Mouse (Mus musculus) left cerebral cortex, postnatal 10 days (tissue): ENCODE data around the gene Ermap. TPM values are rescaled to one million over a fixed set of nuclear protein-coding genes. Genes with fewer than 3 reads are reported as not detected.

Source experiments
- DNase-seq, 2 experiments: peaks; one replicate each; pipeline ENCODE4 v3.0.0; 2021 to 2022; ENCODE audit warnings: low spot score in 2 of 2, mixed read lengths in 1 of 2; ENCODE audit errors: extremely low spot score in 1 of 2
- intact Hi-C: fragments of 180-260 bp; cut with DNase I; formaldehyde crosslinking; loops from one replicate; pipeline ENCODE4 v1.15.1; 2025
- total RNA-seq, 2 experiments: library from RNA; stranded (reverse); gene quantifications; 2 replicates each; pipeline ENCODE4 v1.2.3; 2021

Gene Ermap
- under 1 TPM; 0.45 to 0.51 TPM for total RNA-seq

DNA sequence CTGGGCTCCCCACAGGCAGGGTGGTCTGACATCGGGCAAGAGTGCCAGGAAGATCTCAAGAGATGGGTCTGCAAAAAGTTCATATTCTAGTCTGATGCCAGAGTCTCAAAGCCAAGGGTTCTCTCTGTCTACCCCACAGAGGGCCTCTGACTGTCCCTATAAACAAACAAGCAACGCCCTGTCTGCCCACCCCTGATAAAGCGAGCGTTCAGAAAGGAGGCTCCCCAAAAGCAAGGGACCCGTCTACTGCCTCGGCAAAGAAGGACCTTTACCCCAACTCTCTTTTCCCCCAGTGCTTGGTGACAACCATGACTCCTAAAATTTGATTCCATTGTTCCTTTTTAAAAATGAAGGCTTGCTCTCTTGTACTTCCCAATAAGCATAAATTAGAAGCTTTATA lies at the start of gene Ermap:
Gene Ermap (minus strand): TSS at position 148 of the 400 bp plus-strand sequence.
- no peak for DNase-seq
- intact Hi-C loops: no loop called here

DNA sequence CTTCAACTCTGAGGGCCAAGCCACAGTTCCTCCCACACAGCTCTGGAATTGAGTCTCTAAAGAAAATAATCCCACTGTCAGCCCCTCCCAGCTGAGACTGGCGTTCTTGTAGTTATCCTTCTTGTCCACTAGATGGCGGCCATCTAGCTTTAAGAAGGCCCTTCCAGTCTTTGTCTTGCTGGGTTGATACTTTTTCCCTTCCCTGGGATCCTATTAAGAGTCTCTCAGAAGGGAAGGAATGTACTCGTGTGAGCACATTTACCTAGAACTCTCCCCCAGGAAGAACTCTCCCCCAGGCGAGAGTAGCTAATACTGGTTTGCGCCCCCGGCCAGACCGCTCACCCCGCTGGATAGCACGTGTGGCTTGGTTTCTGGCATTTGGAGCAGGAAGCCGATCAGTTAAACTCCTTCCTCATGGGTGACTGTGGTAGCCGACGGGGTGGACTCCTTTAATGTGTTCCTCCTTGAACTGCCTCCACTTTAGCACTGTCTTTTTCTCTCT lies 49.4 kb upstream of the Ermap start:
- intact Hi-C loops: no loop called here
- peak in 1 of 2 experiments; percentile 66 for DNase-seq

GRCm38 (mm10) chr4:119238661-119239060 lies 48.9 kb upstream of the Ermap start:
- intact Hi-C loops: no loop called here
- DNase-seq: no peak

DNA sequence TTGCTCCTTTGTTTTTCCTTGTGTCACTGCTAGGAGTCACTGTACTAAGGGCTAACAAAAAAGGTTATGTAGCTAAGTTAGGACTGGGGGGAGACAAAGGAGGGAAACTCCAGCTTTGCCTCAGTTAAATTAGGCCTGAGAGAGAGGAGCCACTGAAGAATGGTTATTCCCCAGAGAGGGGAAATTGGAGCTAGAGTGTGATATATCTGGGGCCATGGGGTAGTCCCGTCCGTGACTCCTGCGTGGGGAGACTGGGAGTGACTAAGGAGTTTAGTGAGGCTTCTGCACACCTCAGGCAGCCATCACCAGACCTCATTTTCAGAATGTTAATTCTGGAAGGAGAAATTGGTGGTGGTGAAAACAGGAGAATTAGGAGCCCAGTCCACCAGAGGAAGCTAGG lies 44.5 kb upstream of the Ermap start:
- DNase-seq: no peak
- intact Hi-C loops: no loop called here

DNA sequence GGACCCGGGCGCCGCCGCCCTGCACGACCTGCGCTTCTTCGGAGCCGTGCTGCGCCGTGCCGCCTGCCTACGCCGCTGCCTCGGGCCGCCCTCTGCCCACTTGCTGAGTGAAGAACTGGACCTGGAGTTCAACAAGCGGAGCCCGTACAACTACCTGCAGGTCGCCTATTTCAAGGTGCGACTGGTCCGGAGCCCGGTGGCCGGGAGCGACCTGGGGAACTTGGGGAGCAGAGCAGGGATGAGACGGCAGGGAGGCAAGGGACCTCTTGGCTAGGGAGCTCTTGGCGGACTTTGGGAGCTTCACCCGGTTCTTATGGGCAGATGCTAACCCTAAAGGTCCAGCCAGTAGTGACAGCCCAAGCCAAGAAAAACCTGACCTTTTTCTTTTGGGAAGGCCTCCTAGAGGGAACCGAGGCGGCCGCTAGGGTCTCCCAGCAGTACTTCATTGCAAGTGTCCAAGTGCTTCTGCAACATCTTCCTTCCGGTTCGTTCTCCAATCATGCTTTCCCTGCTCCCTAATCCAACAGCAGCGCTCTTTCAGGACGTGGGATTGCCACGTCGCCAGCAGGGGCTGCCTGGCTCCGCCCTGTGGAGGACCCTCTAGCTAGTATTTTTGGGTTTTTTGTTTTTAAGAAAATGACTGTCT lies 43.6 kb upstream of the Ermap start:
- peak; percentile 53 to 64 for DNase-seq
- intact Hi-C loops: no loop called here

GRCm38 (mm10) chr4:119232410-119233255 lies 42.8 kb upstream of the Ermap start, which contains the start of the genes AU022252 and P3h1:
AU022252 (minus strand) TSS chr4:119232712.
P3h1 (plus strand) TSS chr4:119232915.
- DNase-seq: peak; percentile 98 to 99
- intact Hi-C loops: no loop called here

- DNase-seq: no peak
- intact Hi-C loops: no loop called here
Measured at GRCm38 (mm10) chr4:119226751-119227150, 36.9 kb upstream of the Ermap start.

GRCm38 (mm10) chr4:119225719-119226118 lies 35.9 kb upstream of the Ermap start:
- intact Hi-C loops: no loop called here
- no peak for DNase-seq

- intact Hi-C loops: no loop called here
- DNase-seq: no peak
Measured at GRCm38 (mm10) chr4:119224534-119224933, 34.7 kb upstream of the Ermap start.

DNA sequence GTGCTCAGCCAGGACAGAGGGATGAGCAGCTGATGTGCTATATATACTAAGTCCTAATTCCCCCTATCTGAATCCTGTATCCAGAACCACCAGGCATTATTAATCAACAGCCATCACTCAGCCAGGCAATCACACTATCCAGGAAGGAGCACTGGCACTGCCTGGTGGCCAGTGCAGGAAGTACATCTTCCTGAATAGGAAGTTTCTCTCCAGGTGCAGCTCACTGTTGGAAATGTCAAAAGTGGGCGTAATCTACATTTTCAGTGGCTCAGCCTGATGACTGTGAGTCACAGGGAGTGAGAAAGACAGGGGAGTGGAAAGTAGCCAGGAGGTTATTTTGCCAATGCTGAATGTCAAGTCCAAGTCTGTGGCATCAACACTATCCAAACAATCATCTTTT lies 33.9 kb upstream of the Ermap start:
- no peak for DNase-seq
- intact Hi-C loops: no loop called here

GRCm38 (mm10) chr4:119218169-119218568 lies 28.4 kb upstream of the Ermap start, which contains the start of gene Tmem269:
Tmem269 (minus strand) TSS chr4:119218217.
- intact Hi-C loops: no loop called here
- no peak for DNase-seq

- intact Hi-C loops: no loop called here
- DNase-seq: no peak
Measured at GRCm38 (mm10) chr4:119216667-119217066, 26.9 kb upstream of the Ermap start.

DNA sequence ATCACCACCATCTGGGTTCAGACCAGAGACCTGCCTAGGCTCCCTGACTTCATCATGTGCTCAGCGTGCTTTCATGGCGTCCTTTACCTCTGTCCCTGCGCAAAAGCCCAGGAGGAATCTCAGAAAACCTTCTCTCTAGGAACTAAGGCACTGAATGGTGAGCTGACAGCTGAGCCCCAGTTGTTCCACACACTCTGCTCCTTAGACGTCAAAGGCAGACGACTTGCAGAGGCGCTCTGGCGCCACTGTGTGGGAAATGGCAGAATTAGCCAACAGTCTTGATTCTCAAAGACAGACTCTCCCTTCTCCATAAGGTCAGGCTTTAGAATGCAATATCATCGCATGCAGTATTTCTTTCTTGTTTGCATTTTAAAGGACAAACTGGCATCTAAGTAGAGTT lies 14.9 kb upstream of the Ermap start:
- intact Hi-C loops: loop anchor here (5.0 to 10.0 kb wide), 2 partner anchors 37 to 200 kb away; no protein-coding TSS in a partner anchor

DNA sequence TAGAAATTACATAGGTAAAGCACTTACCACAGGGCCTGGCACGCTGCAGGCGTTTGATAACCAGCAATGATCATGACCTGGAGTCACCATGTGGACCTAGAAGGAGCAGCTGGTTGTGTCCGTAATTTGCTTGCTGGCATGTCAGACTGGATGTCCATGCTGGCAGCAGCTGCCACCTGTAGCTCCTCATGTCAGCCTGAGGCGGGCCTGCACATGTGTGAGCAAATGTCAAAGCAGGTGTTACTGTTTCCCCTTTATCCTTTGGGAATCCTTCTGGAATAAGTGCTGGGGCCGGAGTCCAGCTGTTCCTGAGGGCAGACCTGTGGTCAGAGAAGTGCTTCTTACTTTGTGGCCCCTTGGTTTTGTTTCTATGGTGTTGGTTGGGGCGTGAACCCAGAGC lies 8.3 kb upstream of the Ermap start:
- intact Hi-C loops: no loop called here
- no peak for DNase-seq

More for the DNA sequence above, 14.9 kb upstream of the Ermap start:
- DNase-seq: peak; percentile 31 to 71

DNA sequence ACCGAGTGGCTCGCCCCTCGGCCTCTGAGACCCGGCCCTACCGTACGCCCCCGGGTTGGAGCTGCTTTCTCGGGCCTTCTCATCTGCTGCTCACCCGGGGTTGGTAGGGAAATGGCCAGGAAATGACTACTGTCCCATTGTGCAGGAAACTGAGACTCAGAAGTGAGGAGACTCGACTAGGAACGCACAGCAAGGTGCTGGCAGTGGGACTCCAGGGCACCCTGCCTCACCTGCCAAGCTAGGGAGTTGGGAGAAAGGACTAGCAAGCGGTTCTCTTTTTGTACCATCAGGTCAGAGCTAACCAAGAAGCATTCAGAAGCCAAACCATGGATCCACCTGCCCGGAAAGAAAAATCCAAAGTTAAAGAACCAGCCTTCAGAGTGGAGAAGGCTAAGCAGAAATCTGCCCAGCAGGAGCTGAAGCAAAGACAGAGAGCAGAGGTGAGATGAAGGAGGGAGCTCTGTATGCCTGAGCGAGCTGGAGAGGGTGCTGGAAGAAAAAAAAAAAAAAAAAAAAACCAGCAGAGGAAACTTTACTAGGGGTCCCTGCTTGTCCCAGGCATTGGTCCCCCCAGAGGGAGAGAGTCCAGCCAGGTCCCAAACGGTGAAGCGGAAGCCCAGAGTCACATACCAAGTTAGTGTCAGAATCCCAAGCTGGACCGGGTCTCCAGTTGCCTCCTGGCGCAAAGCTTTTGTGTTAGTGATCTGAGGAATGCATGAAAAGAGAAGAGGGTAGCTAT lies 5.9 kb upstream of the Ermap start:
- DNase-seq: no peak
- intact Hi-C loops: no loop called here

DNA sequence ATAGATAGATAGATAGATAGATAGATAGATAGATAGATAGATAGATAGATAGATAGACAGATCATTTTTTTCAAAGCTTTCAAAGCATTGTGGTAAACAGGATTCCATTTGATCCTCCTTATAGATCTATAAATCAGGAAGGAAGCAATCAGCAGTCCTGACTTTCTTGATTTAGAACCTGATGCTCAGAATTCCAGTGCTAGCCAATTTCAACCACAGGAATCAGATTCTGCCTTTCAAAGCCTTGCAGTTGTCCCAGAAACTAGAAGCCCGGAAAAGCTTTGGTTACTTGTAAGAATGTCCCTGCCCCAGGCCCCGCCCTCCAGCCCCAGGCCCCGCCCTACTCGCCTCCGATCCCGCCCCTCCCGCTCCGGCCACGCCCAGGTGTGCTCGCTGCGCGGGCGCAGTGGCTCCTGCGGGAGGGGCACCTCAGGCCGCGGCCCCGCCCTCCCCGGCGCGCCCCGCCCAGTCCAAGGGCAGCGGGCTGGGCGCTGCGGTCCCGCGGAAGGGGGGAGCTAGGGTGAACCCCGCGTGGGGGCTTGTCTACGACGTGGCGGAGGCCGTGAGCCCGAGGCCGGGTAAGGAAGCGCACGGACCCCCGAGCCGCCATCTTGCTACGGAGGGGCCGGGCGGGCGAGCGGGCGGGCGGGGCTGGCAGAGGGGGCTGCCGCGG lies 5.2 kb upstream of the Ermap start, which contains the start of gene Svbp:
Gene Svbp (plus strand): TSS at position 398 of the 673 bp plus-strand sequence.
- DNase-seq: peak; percentile 74 to 92
- intact Hi-C loops: no loop called here

- intact Hi-C loops: no loop called here
- no peak for DNase-seq
Measured at GRCm38 (mm10) chr4:119192757-119193156, 2.9 kb upstream of the Ermap start.

- DNase-seq: no peak
- intact Hi-C loops: no loop called here
Measured at GRCm38 (mm10) chr4:119191273-119191672, 1.5 kb upstream of the Ermap start.

DNA sequence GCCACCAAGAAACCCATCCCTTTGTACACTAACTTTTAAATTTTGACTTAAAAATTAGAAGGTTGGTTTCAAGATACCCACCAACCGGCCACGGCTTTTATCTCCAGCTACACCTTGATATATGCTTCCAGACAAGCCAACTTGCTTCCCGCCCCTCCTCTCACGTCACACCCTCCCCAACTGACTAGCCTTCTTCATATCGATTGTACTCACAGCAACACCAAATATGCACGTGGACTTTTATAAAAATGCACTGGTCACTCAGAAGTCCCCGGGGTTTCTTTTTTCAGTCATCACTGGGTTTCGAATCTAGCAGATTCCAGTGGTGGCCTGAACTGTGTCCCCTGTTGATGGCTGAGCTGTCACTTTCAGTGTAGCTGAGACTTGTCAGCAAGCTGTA lies 807 bp upstream of the Ermap start:
- intact Hi-C loops: no loop called here

More for the DNA sequence above, 807 bp upstream of the Ermap start:
- DNase-seq: no peak
